Mouse (Mus musculus): Measurements from ENCODE around the gene Txndc5.

GRCm38 (mm10) chr13:38547717-38548116 lies 19.1 kb upstream of the Txndc5 start:
- no peak for TF ChIP-seq ZC3H11A (IDR thresholded peaks at IDR 0.05; ENCODE audit: borderline replicate concordance, low read depth, low read length)
- TF ChIP-seq MAFK (IDR thresholded peaks at IDR 0.05; ENCODE audit: insufficient read depth, low read depth, low read length) = no peak
- no peak for TF ChIP-seq ZNF384 (IDR thresholded peaks at IDR 0.05; ENCODE audit: low read depth, low read length)
- no peak for TF ChIP-seq CHD2 (IDR thresholded peaks at IDR 0.05; ENCODE audit: low read depth, low read length)
- TF ChIP-seq HCFC1 (IDR thresholded peaks at IDR 0.05; ENCODE audit: borderline replicate concordance, insufficient read depth, low read length) = no peak
